Mouse (Mus musculus) heart, adult 2 months (tissue): ENCODE data around the gene Anks1b.

Experiments used
- CTCF ChIP-seq: fragments of 200-600 bp; IDR thresholded peaks from 2 replicates; pipeline ENCODE4 v1.8.1; 2022; ENCODE audit warnings: antibody characterized with exemption, mild to moderate bottlenecking, moderate library complexity
- POLR2A ChIP-seq: fragments of 200-500 bp; IDR thresholded peaks from 2 replicates; pipeline ENCODE4 v1.6.1; 2011; ENCODE audit warnings: mild to moderate bottlenecking, low read depth, low read length, control low read depth; ENCODE audit not compliant: insufficient read depth

GRCm38 (mm10) chr10:90990340-90990739 lies 1117.0 kb downstream of the Anks1b start:
- TF ChIP-seq POLR2A (no peak), CTCF (no peak)
